Mouse (Mus musculus) forebrain, embryonic 11.5 days (tissue): ENCODE data around the gene Lman1l. TPM values are rescaled to one million over a fixed set of nuclear protein-coding genes. Genes with fewer than 3 reads are reported as not detected.
A peak's percentile ranks its signal among the peaks of the same experiment; 100 is the strongest.

Experiments used
- ATAC-seq: fragments of 200-750 bp; cut with Nextera tagmentation; replicated peaks from 2 replicates; pipeline ENCODE4 v1.8.0; 2017; ENCODE audit warnings: moderate TSS enrichment; ENCODE audit not compliant: low FRiP score
- DNase-seq: peaks from one replicate; pipeline ENCODE4 v3.0.0-alpha.2; 2017; ENCODE audit warnings: low spot score
- H3K27ac ChIP-seq: fragments of 300-500 bp; sonication (generic); 2 replicates; pipeline ENCODE4 v1.5.1; 2014; ENCODE audit warnings: low read depth, low read length
- H3K27me3 ChIP-seq: fragments of 300-500 bp; sonication (generic); 2 replicates; pipeline ENCODE4 v1.6.1; 2014; ENCODE audit warnings: mild to moderate bottlenecking, low read length, mixed read lengths; ENCODE audit not compliant: control insufficient read depth, insufficient read depth
- H3K36me3 ChIP-seq: fragments of 300-500 bp; sonication (generic); 2 replicates; pipeline ENCODE4 v1.6.1; 2014; ENCODE audit warnings: mild to moderate bottlenecking, low read length, moderate library complexity, mixed read lengths; ENCODE audit not compliant: control insufficient read depth, insufficient read depth
- H3K4me1 ChIP-seq: fragments of 300-500 bp; sonication (generic); replicated peaks from 2 replicates; pipeline ENCODE4 v1.6.1; 2014; ENCODE audit warnings: low read length, mixed read lengths; ENCODE audit not compliant: control insufficient read depth, insufficient read depth
- H3K4me2 ChIP-seq: fragments of 300-500 bp; sonication (generic); 2 replicates; pipeline ENCODE4 v1.6.1; 2014; ENCODE audit warnings: low read depth, mild to moderate bottlenecking, low read length, moderate library complexity, mixed read lengths; ENCODE audit not compliant: severe bottlenecking
- H3K4me3 ChIP-seq: fragments of 300-500 bp; sonication (generic); 2 replicates; pipeline ENCODE4 v1.5.1; 2014; ENCODE audit warnings: low read depth, low read length
- H3K9ac ChIP-seq: fragments of 300-500 bp; sonication (generic); 2 replicates; pipeline ENCODE4 v1.6.1; 2014; ENCODE audit warnings: low read length
- H3K9me3 ChIP-seq: fragments of 300-500 bp; sonication (generic); 2 replicates; pipeline ENCODE4 v1.6.1; 2016; ENCODE audit warnings: low read length, mixed read lengths; ENCODE audit not compliant: control insufficient read depth
- WGBS: fragments of 180-500 bp; shearing (Covaris S2); extraction: QIAGEN DNeasy Blood & Tissue Kit; methylation state at CpG from one replicate; pipeline ENCODE4 v1.1.7; 2014; 5-methylcytosine and 5-hydroxymethylcytosine counted together
- polyA plus RNA-seq: library from polyadenylated mRNA; unstranded; fragments of >200 nt; fragmentation: Nextera tagmentation; extraction: Ambion mirVana; gene quantifications from 2 replicates; pipeline ENCODE4 v1.2.1, GENCODE M21; 2014

Lman1l gene
- polyA plus RNA-seq, 1 experiment from 2014 or later: not detected

DNA sequence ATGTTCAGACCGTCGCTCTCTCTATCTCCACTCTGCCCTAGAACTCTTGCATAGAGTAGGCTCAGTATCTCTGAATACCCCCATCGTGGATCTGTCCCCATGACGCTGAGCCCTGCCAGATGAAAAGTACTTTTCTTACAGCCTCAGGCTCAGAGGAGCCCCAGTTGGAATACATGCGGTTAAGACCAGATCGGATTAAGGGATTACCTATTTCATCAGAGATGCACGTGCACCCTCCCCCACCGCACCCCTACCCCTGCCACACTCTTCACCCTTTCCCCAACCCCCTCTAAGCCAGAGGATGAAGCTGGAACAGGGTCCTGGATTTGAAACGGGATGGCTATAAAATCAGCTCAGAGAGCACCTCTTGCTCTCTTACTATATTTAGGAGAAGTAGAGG is 15.1 kb downstream of the Lman1l start:
- H3K4me3 ChIP-seq: no peak overlapping the region
- ATAC-seq: no peak
- H3K9me3 ChIP-seq: no peaks in the 10 kb centered on the region
- H3K27me3 ChIP-seq: peaks cover 4% of the 10 kb centered on the region
- H3K9ac ChIP-seq: no peak overlapping the region
- H3K4me2 ChIP-seq: no peak overlapping the region
- no peak overlapping the region for H3K27ac ChIP-seq
- no peaks in the 10 kb centered on the region for H3K36me3 ChIP-seq
- WGBS: 10% methylated on average over 9 of the region's 9 CpGs
- peaks cover 13% of the 10 kb centered on the region; the same call in 1 of the 2 replicates for H3K4me1 ChIP-seq
- DNase-seq: no peak

DNA sequence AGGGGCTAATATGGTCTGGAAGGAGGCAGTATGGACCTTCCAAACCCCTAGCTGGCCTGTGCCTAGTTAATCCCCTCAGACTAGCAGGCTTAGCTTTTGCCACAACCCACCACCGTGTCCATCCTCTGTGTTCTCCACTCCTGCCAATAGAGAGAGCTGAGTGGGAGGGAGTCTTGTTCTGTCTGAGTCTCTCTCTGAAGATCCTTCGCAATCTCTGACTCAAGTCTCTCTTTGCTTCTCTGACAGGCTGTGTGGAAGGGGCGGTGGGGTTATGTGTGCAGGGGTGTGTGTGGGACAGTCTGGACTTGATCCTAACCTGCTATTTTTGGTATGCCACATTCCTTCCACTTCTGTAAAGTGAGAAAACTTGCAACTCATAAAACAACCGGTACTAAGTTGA is 15.7 kb downstream of the Lman1l start:
- no peak for ATAC-seq
- no peaks in the 10 kb centered on the region for H3K9me3 ChIP-seq
- H3K36me3 ChIP-seq: no peaks in the 10 kb centered on the region
- DNase-seq: no peak
- H3K4me3 ChIP-seq: no peak overlapping the region
- H3K27ac ChIP-seq: no peak overlapping the region
- peaks cover 17% of the 10 kb centered on the region; the same call in 1 of the 2 replicates for H3K4me1 ChIP-seq
- WGBS: 70% methylated on average over 4 of the region's 4 CpGs
- no peak overlapping the region for H3K4me2 ChIP-seq
- H3K9ac ChIP-seq: no peak overlapping the region
- peaks cover 4% of the 10 kb centered on the region for H3K27me3 ChIP-seq

GRCm38 (mm10) chr9:57602098-57602497 is 18.5 kb downstream of the Lman1l start:
- Histone ChIP-seq H3K4me3 (no peak overlapping the region), H3K9ac (no peak overlapping the region), H3K9me3 (no peaks in the 10 kb centered on the region), H3K4me2 (no peak overlapping the region), H3K4me1 (peaks cover 22% of the 10 kb centered on the region), H3K27ac (no peak overlapping the region), H3K27me3 (peaks cover 4% of the 10 kb centered on the region), H3K36me3 (no peaks in the 10 kb centered on the region)
- 71% methylated on average over 8 of the region's 8 CpGs for WGBS
- ATAC-seq (no peak), DNase-seq (no peak)

DNA sequence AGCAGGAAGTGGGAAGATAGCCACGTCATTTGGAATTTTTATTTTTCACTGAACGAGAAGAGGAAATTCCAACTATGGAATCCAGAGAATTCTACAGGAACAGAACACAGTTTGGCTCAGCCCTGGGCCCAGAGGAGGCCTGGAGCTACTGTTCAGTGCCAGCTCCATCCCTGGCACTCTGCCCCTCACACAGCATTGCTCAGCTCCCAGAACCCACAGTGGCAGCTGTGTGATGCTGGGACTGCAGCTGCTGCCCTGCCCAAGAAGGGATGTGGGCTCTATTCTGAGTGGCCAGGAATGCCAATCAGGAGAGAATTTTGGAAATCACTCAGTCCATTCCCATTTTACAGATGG is 19.2 kb downstream of the Lman1l start:
- Histone ChIP-seq H3K9ac (no peak overlapping the region), H3K27me3 (peaks cover 4% of the 10 kb centered on the region), H3K4me2 (no peak overlapping the region), H3K9me3 (no peaks in the 10 kb centered on the region), H3K4me3 (no peak overlapping the region), H3K36me3 (no peaks in the 10 kb centered on the region), H3K27ac (no peak overlapping the region), H3K4me1 (peaks cover 20% of the 10 kb centered on the region)
- ATAC-seq (no peak), DNase-seq (no peak)
- WGBS: 78% methylated on average over 2 of the region's 2 CpGs

DNA sequence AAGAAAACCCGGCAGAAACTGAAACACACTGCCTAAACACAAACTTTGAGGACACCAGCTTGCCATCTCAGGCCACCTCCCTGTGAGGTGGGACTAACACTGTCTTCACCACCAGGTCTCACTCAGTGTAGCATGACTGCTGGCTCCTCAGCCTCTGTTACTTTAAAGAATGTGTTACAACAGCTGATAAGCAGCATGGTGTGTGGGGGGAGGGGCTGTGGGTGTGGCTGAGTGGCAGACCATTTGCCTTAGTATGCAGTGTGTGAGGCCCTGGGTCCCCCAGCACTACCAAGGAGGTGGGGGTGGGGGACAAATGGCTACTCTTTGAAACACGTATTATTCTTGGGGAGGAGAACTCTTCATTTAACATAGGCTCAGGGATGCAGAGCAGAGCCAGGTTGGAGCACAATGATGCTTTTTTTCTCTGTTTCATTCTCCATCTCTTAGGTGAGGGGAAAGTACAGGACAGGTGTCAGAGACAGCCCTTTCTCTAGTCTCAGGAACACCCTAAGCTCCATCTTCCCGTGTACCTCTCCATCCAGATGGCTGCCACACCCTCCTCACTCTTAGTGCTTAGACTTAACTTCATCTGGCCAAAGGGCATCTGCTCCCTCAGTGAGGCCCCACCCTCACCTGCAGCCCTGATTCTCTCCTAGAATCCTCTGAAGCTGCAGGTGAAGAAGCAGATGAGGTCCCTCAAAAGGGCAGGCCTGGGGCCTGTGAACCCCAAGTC is 19.8 kb downstream of the Lman1l start:
- Histone ChIP-seq H3K4me1 (peaks cover 14% of the 10 kb centered on the region), H3K27ac (no peak overlapping the region)

GRCm38 (mm10) chr9:57598851-57599563 is 21.6 kb downstream of the Lman1l start:
- 0 out of 2 replicates have a peak, but pooled peaks have one; percentile 36 for ATAC-seq
- H3K9ac ChIP-seq: peak overlapping the region; percentile 5; the same call in 1 of the 2 replicates
- no peak overlapping the region for H3K27ac ChIP-seq
- H3K9me3 ChIP-seq: no peaks in the 10 kb centered on the region
- H3K27me3 ChIP-seq: no peaks in the 10 kb centered on the region
- no peak overlapping the region for H3K4me3 ChIP-seq
- peaks cover 14% of the 10 kb centered on the region for H3K4me1 ChIP-seq
- DNase-seq: no peak
- no peaks in the 10 kb centered on the region for H3K36me3 ChIP-seq
- no peak overlapping the region for H3K4me2 ChIP-seq
- 38% methylated on average over 8 of the region's 8 CpGs for WGBS

More for the DNA sequence above, 19.8 kb downstream of the Lman1l start:
- H3K4me2 ChIP-seq: no peak overlapping the region
- H3K36me3 ChIP-seq: no peaks in the 10 kb centered on the region
- no peak overlapping the region for H3K4me3 ChIP-seq
- H3K9me3 ChIP-seq: no peaks in the 10 kb centered on the region
- 11% methylated on average over 3 of the region's 3 CpGs for WGBS
- ATAC-seq (peak; percentile 63; the same call in 1 of the 2 replicates), DNase-seq (peak; percentile 68)
- no peak overlapping the region; the same call in 1 of the 2 replicates for H3K9ac ChIP-seq
- no peaks in the 10 kb centered on the region for H3K27me3 ChIP-seq

DNA sequence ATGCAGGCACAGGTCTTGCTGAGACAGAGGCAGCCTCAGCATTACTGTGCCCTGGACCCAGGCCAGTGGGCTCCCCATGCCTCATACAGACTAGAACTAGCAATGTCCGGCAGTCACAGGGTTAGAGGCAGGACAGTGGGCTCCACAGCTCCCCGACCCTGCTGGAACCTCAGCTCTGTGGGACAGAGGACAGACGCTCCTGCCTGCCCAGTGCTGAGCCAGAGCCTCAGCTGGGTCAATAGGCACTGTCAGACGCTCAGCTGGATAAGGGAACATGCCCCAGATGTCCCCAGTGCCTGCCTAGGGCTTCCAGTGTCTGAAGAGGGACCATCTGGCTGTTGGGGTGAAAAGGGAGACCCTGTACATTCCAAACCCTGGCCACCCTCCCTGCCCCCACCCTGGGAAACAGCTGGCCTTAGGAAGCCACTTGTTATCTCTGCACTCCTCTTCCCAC is 22.6 kb downstream of the Lman1l start:
- Histone ChIP-seq H3K4me3 (no peak overlapping the region), H3K9me3 (no peaks in the 10 kb centered on the region), H3K4me2 (no peak overlapping the region), H3K27me3 (no peaks in the 10 kb centered on the region), H3K4me1 (peaks cover 14% of the 10 kb centered on the region), H3K9ac (no peak overlapping the region), H3K27ac (no peak overlapping the region), H3K36me3 (no peaks in the 10 kb centered on the region; the same call in 1 of the 2 replicates)
- 29% methylated on average over 4 of the region's 4 CpGs for WGBS
- ATAC-seq (no peak), DNase-seq (no peak)

- no peak overlapping the region for H3K9ac ChIP-seq
- H3K9me3 ChIP-seq: no peaks in the 10 kb centered on the region
- H3K4me3 ChIP-seq: no peak overlapping the region
- 90% methylated on average over 8 of the region's 8 CpGs for WGBS
- peaks cover 14% of the 10 kb centered on the region for H3K4me1 ChIP-seq
- ATAC-seq (no peak), DNase-seq (no peak)
- no peaks in the 10 kb centered on the region; the same call in 1 of the 2 replicates for H3K36me3 ChIP-seq
- no peaks in the 10 kb centered on the region for H3K27me3 ChIP-seq
- H3K27ac ChIP-seq: no peak overlapping the region
- H3K4me2 ChIP-seq: no peak overlapping the region
Observed at GRCm38 (mm10) chr9:57597265-57597664, 23.3 kb downstream of the Lman1l start.
